Mouse (Mus musculus): ENCODE measurements around the gene Acot3. TPM values are rescaled to one million over a fixed set of nuclear protein-coding genes. Genes with fewer than 3 reads are reported as not detected.

The Acot3 gene
- polyA plus RNA-seq, 1 experiment: not detected

DNA sequence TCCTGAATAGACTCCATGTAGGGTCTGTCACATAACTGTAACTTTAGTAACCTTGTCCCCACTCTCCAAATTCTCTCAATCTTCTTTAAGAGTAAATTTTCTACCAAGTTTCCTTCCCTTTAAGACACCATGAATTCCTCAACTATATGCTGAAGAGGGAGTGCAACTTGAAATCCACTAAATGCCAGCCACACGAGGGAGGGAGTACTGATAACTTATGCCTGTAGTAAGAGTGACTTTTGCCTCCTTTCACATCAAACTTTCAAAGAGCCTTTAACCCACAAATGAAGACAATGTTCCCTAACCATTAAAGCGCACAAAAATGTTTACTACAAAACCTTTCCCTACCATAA, 49.5 kb downstream of the Acot3 start:
- Histone ChIP-seq H3K4me1 (ENCODE audit: control insufficient read depth, insufficient read depth, insufficient read length, low read length) (peaks cover 2% of the 10 kb centered on the region; the same call in 1 of the 2 replicates), H3K27ac (ENCODE audit: insufficient read depth, low read depth, low read length) (no peak overlapping the region), H3K36me3 (ENCODE audit: control insufficient read depth, insufficient read depth, low read length) (no peaks in the 10 kb centered on the region), H3K4me3 (ENCODE audit: low read depth, low read length) (peak overlapping the region; percentile 78), H3K27me3 (ENCODE audit: control insufficient read depth, insufficient read depth, low read length) (no peaks in the 10 kb centered on the region)
- 47% methylated on average over 2 of the region's 2 CpGs for WGBS
- TF ChIP-seq POLR2A (IDR thresholded peaks at IDR 0.05; ENCODE audit: low read depth, low read length) (no peak), CTCF (IDR thresholded peaks at IDR 0.05; ENCODE audit: extremely low read depth, insufficient read length, insufficient replicate concordance, low read depth, low read length) (no peak)

DNA sequence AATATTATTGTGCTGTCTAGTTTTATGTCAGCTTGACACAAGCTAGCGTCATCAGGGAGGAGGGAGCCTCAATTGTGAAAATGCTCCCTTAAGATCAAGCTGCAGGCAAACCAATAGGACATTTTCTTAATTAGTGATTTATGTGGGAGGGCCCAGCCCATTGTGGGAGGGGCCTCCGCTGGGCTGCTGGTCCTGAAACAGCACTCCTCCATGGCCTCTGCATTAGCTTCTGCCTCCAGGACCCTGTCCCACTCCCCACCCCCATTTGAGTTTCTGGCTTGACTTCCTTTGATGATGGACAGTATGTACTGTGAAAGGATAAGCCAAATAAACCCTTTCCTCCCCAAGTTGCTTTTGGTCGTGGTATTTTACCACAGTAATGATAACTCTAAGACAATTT, 55.1 kb downstream of the Acot3 start:
- Histone ChIP-seq H3K27me3 (ENCODE audit: control insufficient read depth, insufficient read depth, low read length) (no peaks in the 10 kb centered on the region), H3K27ac (ENCODE audit: insufficient read depth, low read depth, low read length) (no peak overlapping the region), H3K4me3 (ENCODE audit: low read depth, low read length) (no peak overlapping the region), H3K36me3 (ENCODE audit: control insufficient read depth, insufficient read depth, low read length) (no peaks in the 10 kb centered on the region), H3K4me1 (ENCODE audit: control insufficient read depth, insufficient read depth, insufficient read length, low read length) (no peaks in the 10 kb centered on the region)
- TF ChIP-seq POLR2A (IDR thresholded peaks at IDR 0.05; ENCODE audit: low read depth, low read length) (no peak), CTCF (IDR thresholded peaks at IDR 0.05; ENCODE audit: extremely low read depth, insufficient read length, insufficient replicate concordance, low read depth, low read length) (no peak)
- WGBS: 92% methylated on average over 3 of the region's 3 CpGs

DNA sequence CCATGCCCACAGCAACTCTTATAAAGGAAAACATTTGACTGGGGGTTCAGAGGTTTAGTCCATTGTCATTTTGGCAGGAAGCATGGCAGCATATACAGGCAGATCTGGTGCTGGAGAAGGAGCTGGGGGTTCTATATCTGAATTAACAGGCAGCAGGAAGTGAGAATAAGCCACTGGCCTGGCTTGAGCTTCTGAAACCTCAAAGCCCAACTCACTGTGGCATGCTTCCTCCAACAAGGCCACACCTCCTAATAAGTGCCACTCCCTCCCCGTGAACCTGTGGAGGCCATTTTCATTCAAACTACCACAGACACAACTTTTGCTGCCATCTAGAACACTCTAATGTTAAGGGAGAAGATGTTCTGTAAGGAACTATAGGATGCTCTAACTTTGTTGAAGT, 55.7 kb downstream of the Acot3 start:
- TF ChIP-seq POLR2A (IDR thresholded peaks at IDR 0.05; ENCODE audit: low read depth, low read length): no peak
- TF ChIP-seq CTCF (IDR thresholded peaks at IDR 0.05; ENCODE audit: extremely low read depth, insufficient read length, insufficient replicate concordance, low read depth, low read length): no peak
- Histone ChIP-seq H3K36me3 (ENCODE audit: control insufficient read depth, insufficient read depth, low read length) (no peaks in the 10 kb centered on the region), H3K27ac (ENCODE audit: insufficient read depth, low read depth, low read length) (no peak overlapping the region), H3K4me1 (ENCODE audit: control insufficient read depth, insufficient read depth, insufficient read length, low read length) (no peaks in the 10 kb centered on the region), H3K27me3 (ENCODE audit: control insufficient read depth, insufficient read depth, low read length) (no peaks in the 10 kb centered on the region), H3K4me3 (ENCODE audit: low read depth, low read length) (no peak overlapping the region)
- WGBS: 39% methylated on average over 1 of the region's 1 CpGs

DNA sequence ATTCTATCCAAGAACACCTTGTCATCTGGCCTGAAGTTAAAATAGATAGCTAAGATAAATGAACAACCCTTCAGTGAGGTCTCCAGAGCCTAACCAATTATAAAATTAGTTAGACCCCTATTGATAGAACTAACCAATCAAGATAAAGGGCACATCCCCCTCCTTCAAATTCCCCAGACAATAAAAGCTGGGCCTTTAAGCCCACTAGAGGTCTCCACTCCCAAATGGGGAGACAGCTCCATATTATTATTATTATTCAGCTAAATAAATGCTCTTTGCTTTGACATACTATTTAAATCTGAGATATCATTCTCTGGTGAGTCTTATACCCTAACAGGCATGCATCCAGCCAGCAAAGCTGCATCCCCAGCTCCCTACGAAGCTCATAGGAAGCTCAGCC, 58.0 kb downstream of the Acot3 start:
- H3K4me1 ChIP-seq (ENCODE audit: control insufficient read depth, insufficient read depth, insufficient read length, low read length): peaks cover 3% of the 10 kb centered on the region
- H3K27ac ChIP-seq (ENCODE audit: insufficient read depth, low read depth, low read length): no peak overlapping the region
- no peak overlapping the region for H3K4me3 ChIP-seq (ENCODE audit: low read depth, low read length)
- no peaks in the 10 kb centered on the region for H3K36me3 ChIP-seq (ENCODE audit: control insufficient read depth, insufficient read depth, low read length)
- no peak for TF ChIP-seq POLR2A (IDR thresholded peaks at IDR 0.05; ENCODE audit: low read depth, low read length)
- TF ChIP-seq CTCF (IDR thresholded peaks at IDR 0.05; ENCODE audit: extremely low read depth, insufficient read length, insufficient replicate concordance, low read depth, low read length): no peak
- H3K27me3 ChIP-seq (ENCODE audit: control insufficient read depth, insufficient read depth, low read length): no peaks in the 10 kb centered on the region
- 95% methylated on average over 1 of the region's 1 CpGs for WGBS

Other genes starting within 250 kb of the Acot3 start
- 57.1 and 141 TPM in 2 replicates for gene Numb, start 130.2 kb upstream of the Acot3 start, polyA plus RNA-seq (2012; rRNA removed)
- gene Riox1, start 101.5 kb upstream of the Acot3 start, polyA plus RNA-seq (2012; rRNA removed): 11.5 and 17.7 TPM in 2 replicates
- gene Heatr4, start 67.3 kb upstream of the Acot3 start, polyA plus RNA-seq (2012; rRNA removed): not detected in 2 replicates
- gene Acot2, start 64.3 kb upstream of the Acot3 start, polyA plus RNA-seq (2012; rRNA removed): 4.4 and 7.6 TPM in 2 replicates
- gene Acot1, start 42.7 kb upstream of the Acot3 start, polyA plus RNA-seq (2012; rRNA removed): 2.7 and 2.9 TPM in 2 replicates
- gene Acot4, start 13.8 kb upstream of the Acot3 start, polyA plus RNA-seq (2012; rRNA removed): 7.7 and 34.2 TPM in 2 replicates
- not detected in 2 replicates for gene Gm49366, start 13.2 kb upstream of the Acot3 start, polyA plus RNA-seq (2012; rRNA removed)
- gene Acot5, start 17.2 kb downstream of the Acot3 start, polyA plus RNA-seq (2012; rRNA removed): not detected in 2 replicates
- gene Acot6, start 48.5 kb downstream of the Acot3 start, polyA plus RNA-seq (2012; rRNA removed): 0.77 and 0.86 TPM in 2 replicates
- gene Dnal1, start 62.2 kb downstream of the Acot3 start, polyA plus RNA-seq (2012; rRNA removed): 0.38 and 0.68 TPM in 2 replicates
- gene Pnma1, start 96.3 kb downstream of the Acot3 start, polyA plus RNA-seq (2012; rRNA removed): 0.10 and 0.33 TPM in 2 replicates
- gene Elmsan1, start 166.7 kb downstream of the Acot3 start, polyA plus RNA-seq (2012; rRNA removed): 8.9 and 25.9 TPM in 2 replicates
- 2.4 and 6.7 TPM in 2 replicates for gene Ptgr2, start 233.1 kb downstream of the Acot3 start, polyA plus RNA-seq (2012; rRNA removed)